In the genomic region with DNA sequence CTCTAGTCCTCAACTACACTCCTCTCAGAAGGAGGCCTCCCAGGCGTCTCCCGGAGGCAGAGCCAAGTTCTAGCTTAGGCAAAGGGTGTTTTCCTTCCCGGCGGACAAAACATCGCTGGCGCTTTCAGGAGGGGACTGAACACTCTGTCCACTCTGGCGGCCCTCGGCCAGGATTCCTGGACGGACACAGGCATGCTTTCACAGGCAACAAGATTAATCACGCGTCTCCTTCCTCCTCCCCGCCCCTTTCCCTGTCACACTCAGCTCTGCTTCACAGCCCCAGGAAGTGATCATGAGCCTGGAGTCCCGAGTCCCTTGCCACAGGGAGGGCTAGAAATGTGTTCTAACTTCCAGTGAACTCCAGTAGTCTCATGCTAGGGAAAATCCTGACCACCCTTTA, we compare ENCODE assay signal across 8 mouse cellular contexts.
DNase-seq lines count a peak whose midpoint lies in the region; ATAC-seq lines count a peak whose summit lies in the region.

No protein-coding gene starts in this region.

- no peak for ATAC-seq in embryonic facial prominence, embryonic 12.5 days (ENCODE audit: insufficient number of reproducible peaks, insufficient read depth, low FRiP score, low TSS enrichment)
- ATAC-seq in heart, embryonic 13.5 days (ENCODE audit: extremely low read depth, insufficient number of reproducible peaks, low FRiP score, low TSS enrichment): no peak
- peak; percentile 22; the same call in 1 of the 2 replicates for ATAC-seq in liver, embryonic 16.5 days (ENCODE audit: low read depth)
- no peak for ATAC-seq in midbrain, embryonic 14.5 days (ENCODE audit: low FRiP score, low TSS enrichment)

- no peak overlapping the region for H3K4me2 ChIP-seq in embryonic facial prominence, embryonic 12.5 days (replicated peaks)
- peak overlapping the region; percentile 27 for H3K4me2 ChIP-seq in heart, embryonic 13.5 days
- no peak overlapping the region for H3K4me2 ChIP-seq in liver, embryonic 16.5 days (ENCODE audit: low read depth, low read length)
- no peak overlapping the region for H3K4me2 ChIP-seq in midbrain, embryonic 14.5 days (ENCODE audit: low read length)

- WGBS in embryonic facial prominence, embryonic 12.5 days: 32% methylated on average over 13 of the region's 13 CpGs
- WGBS in heart, embryonic 13.5 days: 17% methylated on average over 13 of the region's 13 CpGs
- 11% methylated on average over 13 of the region's 13 CpGs for WGBS in liver, embryonic 16.5 days (ENCODE audit: insufficient replicate concordance)
- WGBS in midbrain, embryonic 14.5 days: 40% methylated on average over 13 of the region's 13 CpGs

- no peak overlapping the region for H3K4me3 ChIP-seq in embryonic facial prominence, embryonic 12.5 days
- no peak overlapping the region for H3K4me3 ChIP-seq in heart, embryonic 13.5 days
- H3K4me3 ChIP-seq in liver, embryonic 16.5 days (ENCODE audit: low read depth, low read length): no peak overlapping the region
- H3K4me3 ChIP-seq in midbrain, embryonic 14.5 days (replicated peaks; ENCODE audit: low read depth, low read length): no peak overlapping the region

- H3K27ac ChIP-seq in embryonic facial prominence, embryonic 12.5 days: peak overlapping the region; percentile 91
- H3K27ac ChIP-seq in heart, embryonic 13.5 days (replicated peaks): peak overlapping the region; percentile 81
- no peak overlapping the region for H3K27ac ChIP-seq in liver, embryonic 16.5 days (ENCODE audit: low read length)
- no peak overlapping the region for H3K27ac ChIP-seq in midbrain, embryonic 14.5 days (replicated peaks; ENCODE audit: low read depth, low read length)

- no peaks in the 10 kb centered on the region for H3K9me3 ChIP-seq in embryonic facial prominence, embryonic 12.5 days
- no peaks in the 10 kb centered on the region for H3K9me3 ChIP-seq in heart, embryonic 13.5 days
- no peaks in the 10 kb centered on the region for H3K9me3 ChIP-seq in liver, embryonic 16.5 days (replicated peaks; ENCODE audit: control insufficient read depth, low read length)
- no peaks in the 10 kb centered on the region for H3K9me3 ChIP-seq in midbrain, embryonic 14.5 days (ENCODE audit: control insufficient read depth, low read length)

- H3K4me1 ChIP-seq in embryonic facial prominence, embryonic 12.5 days: peaks cover 73% of the 10 kb centered on the region
- H3K4me1 ChIP-seq in heart, embryonic 13.5 days: peaks cover 55% of the 10 kb centered on the region
- H3K4me1 ChIP-seq in liver, embryonic 16.5 days (ENCODE audit: control insufficient read depth, low read depth, low read length): no peaks in the 10 kb centered on the region
- 0 out of 2 replicates have a peak, but pooled peaks cover 3% of the 10 kb centered on the region for H3K4me1 ChIP-seq in midbrain, embryonic 14.5 days (ENCODE audit: control insufficient read depth, insufficient read depth, low read length)

- no peaks in the 10 kb centered on the region for H3K27me3 ChIP-seq in embryonic facial prominence, embryonic 12.5 days
- peaks cover 4% of the 10 kb centered on the region; the same call in 1 of the 2 replicates for H3K27me3 ChIP-seq in heart, embryonic 13.5 days (replicated peaks)
- peaks cover 3% of the 10 kb centered on the region for H3K27me3 ChIP-seq in liver, embryonic 16.5 days (ENCODE audit: control insufficient read depth, insufficient read depth, low read depth, low read length)
- no peaks in the 10 kb centered on the region for H3K27me3 ChIP-seq in midbrain, embryonic 14.5 days (ENCODE audit: control insufficient read depth, insufficient read depth, low read length)

- DNase-seq in retina, postnatal 1 day: peak; percentile 38
- DNase-seq in retina, embryonic 14.5 days (ENCODE audit: low spot score): no peak
- DNase-seq in kidney, adult 9 months: peak; percentile 90
- DNase-seq in right cerebral cortex, postnatal 25 days: peak; percentile 40
- no peak for DNase-seq in midbrain, embryonic 14.5 days

- no peaks in the 10 kb centered on the region for H3K36me3 ChIP-seq in embryonic facial prominence, embryonic 12.5 days
- H3K36me3 ChIP-seq in heart, embryonic 13.5 days: no peaks in the 10 kb centered on the region
- H3K36me3 ChIP-seq in liver, embryonic 16.5 days (ENCODE audit: control insufficient read depth, insufficient read depth): no peaks in the 10 kb centered on the region
- H3K36me3 ChIP-seq in midbrain, embryonic 14.5 days (ENCODE audit: control insufficient read depth, insufficient read depth, low read length): no peaks in the 10 kb centered on the region

- 0 out of 2 replicates have a peak overlapping the region, but pooled peaks have one; percentile 20 for H3K9ac ChIP-seq in embryonic facial prominence, embryonic 12.5 days
- peak overlapping the region; percentile 55; the same call in 1 of the 2 replicates for H3K9ac ChIP-seq in heart, embryonic 13.5 days
- no peak overlapping the region for H3K9ac ChIP-seq in liver, embryonic 16.5 days (ENCODE audit: low read depth, low read length)
- H3K9ac ChIP-seq in midbrain, embryonic 14.5 days (replicated peaks; ENCODE audit: low read length): no peak overlapping the region

Comparison
In these comparisons a context has a peak if more than half of its experiments do, and no peak if none do; other contexts are left out.
1. DNase-seq: peak in retina, postnatal 1 day (single experiment), kidney, adult 9 months (single experiment) and right cerebral cortex, postnatal 25 days (single experiment); none in retina, embryonic 14.5 days (single experiment) and midbrain, embryonic 14.5 days (single experiment).
2. H3K27ac ChIP-seq: peak in embryonic facial prominence, embryonic 12.5 days (single experiment) and heart, embryonic 13.5 days (single experiment); none in liver, embryonic 16.5 days (single experiment) and midbrain, embryonic 14.5 days (single experiment).
3. H3K9ac ChIP-seq: peak in embryonic facial prominence, embryonic 12.5 days (single experiment) and heart, embryonic 13.5 days (single experiment); none in liver, embryonic 16.5 days (single experiment) and midbrain, embryonic 14.5 days (single experiment).